Comparison of ENCODE assay signal across 8 mouse cellular contexts in the genomic region with DNA sequence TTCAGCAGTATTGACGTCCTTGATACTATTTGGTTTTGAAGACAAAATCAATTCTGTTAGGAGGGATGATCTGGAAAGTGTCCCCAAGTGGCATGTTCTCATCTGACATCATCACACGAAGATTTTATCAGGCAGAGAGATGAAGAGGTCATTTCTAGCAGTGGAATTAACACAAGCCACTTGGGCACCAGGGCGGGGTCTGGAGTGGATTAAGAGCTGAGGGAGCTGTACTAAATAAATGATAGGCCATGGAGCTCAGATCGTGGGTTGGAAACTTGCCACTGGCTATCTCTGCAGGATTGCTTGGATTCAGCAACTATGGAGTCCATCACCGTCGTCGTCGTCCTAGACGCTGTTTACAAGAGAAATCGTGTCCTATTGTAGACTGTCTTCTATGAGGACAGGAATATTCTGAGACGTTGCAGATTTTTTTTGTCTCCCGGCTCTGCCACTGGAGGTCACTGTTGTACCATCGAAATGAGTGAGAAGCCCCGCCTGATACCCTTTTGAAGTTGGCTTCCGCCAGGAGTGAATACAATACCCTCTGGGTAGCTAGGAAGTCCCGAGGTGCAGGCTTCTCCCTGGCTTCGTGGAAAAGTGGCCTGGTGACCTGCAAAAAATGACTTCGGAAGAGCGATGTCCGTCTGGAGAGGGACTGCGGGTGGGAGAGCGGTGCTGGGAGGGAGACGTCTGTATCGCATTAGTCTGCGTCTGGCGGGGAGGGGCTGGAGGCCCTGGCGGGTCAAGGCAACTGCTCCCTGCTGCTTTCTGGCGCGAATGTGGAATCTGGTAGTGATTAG.
DNase-seq lines count a peak whose midpoint lies in the region; ATAC-seq and TF ChIP-seq lines count a peak whose summit lies in the region.

No protein-coding gene starts in this region.

- H3ac ChIP-seq in myocyte (ENCODE audit: control insufficient read depth, insufficient read length): no peak overlapping the region

- no peaks in the 10 kb centered on the region for H3K27me3 ChIP-seq in embryonic facial prominence, embryonic 14.5 days (replicated peaks; ENCODE audit: control insufficient read depth, insufficient read depth, low read length)
- H3K27me3 ChIP-seq in heart, embryonic 11.5 days (ENCODE audit: control insufficient read depth, insufficient read depth, low read length): no peaks in the 10 kb centered on the region
- H3K27me3 ChIP-seq in kidney, embryonic 16.5 days (ENCODE audit: insufficient read depth, low read length): no peaks in the 10 kb centered on the region
- H3K27me3 ChIP-seq in liver, adult 2 months (ENCODE audit: control insufficient read depth, insufficient read depth, low read length): no peaks in the 10 kb centered on the region
- no peaks in the 10 kb centered on the region for H3K27me3 ChIP-seq in myocyte (ENCODE audit: control insufficient read depth, insufficient read depth, insufficient read length)
- H3K27me3 ChIP-seq in splenic B cell, adult 2 months (ENCODE audit: control insufficient read depth, insufficient read depth, low read length, poor library complexity, severe bottlenecking): no peaks in the 10 kb centered on the region; the same call in 1 of the 2 replicates

- H3K79me2 ChIP-seq in liver, adult 2 months (ENCODE audit: control insufficient read depth, insufficient read depth, low read length): no peaks in the 10 kb centered on the region
- no peaks in the 10 kb centered on the region for H3K79me2 ChIP-seq in myocyte (ENCODE audit: control insufficient read depth, insufficient read depth)

- H3K4me1 ChIP-seq in embryonic facial prominence, embryonic 14.5 days (ENCODE audit: control insufficient read depth, insufficient read depth, low read length): peaks cover 10% of the 10 kb centered on the region
- peaks cover 5% of the 10 kb centered on the region for H3K4me1 ChIP-seq in heart, embryonic 11.5 days (ENCODE audit: control insufficient read depth, insufficient read depth, low read length)
- H3K4me1 ChIP-seq in kidney, embryonic 16.5 days (ENCODE audit: insufficient read depth, low read length): peaks cover 9% of the 10 kb centered on the region
- H3K4me1 ChIP-seq in liver, adult 2 months (ENCODE audit: control insufficient read depth, insufficient read depth, low read length): no peaks in the 10 kb centered on the region

- H3K36me3 ChIP-seq in embryonic facial prominence, embryonic 14.5 days (ENCODE audit: control insufficient read depth, insufficient read depth, low read length): no peaks in the 10 kb centered on the region
- no peaks in the 10 kb centered on the region for H3K36me3 ChIP-seq in heart, embryonic 11.5 days (ENCODE audit: control insufficient read depth, insufficient read depth, low read length)
- no peaks in the 10 kb centered on the region for H3K36me3 ChIP-seq in kidney, embryonic 16.5 days (ENCODE audit: insufficient read depth, low read length)
- H3K36me3 ChIP-seq in liver, adult 2 months (ENCODE audit: control insufficient read depth, insufficient read depth, low read length): no peaks in the 10 kb centered on the region
- no peaks in the 10 kb centered on the region for H3K36me3 ChIP-seq in myocyte (ENCODE audit: control insufficient read depth, insufficient read depth)
- H3K36me3 ChIP-seq in splenic B cell, adult 2 months (ENCODE audit: control insufficient read depth, insufficient read depth, low read length, poor library complexity, severe bottlenecking): no peaks in the 10 kb centered on the region

- H3K27ac ChIP-seq in embryonic facial prominence, embryonic 14.5 days (replicated peaks; ENCODE audit: low read depth, low read length): peak overlapping the region; percentile 92
- H3K27ac ChIP-seq in heart, embryonic 11.5 days (ENCODE audit: low read depth, low read length): peak overlapping the region; percentile 87
- H3K27ac ChIP-seq in kidney, embryonic 16.5 days (ENCODE audit: low read length): peak overlapping the region; percentile 88
- H3K27ac ChIP-seq in liver, adult 2 months (replicated peaks; ENCODE audit: insufficient read depth, low read depth, low read length): peak overlapping the region; percentile 27

- peak overlapping the region; percentile 64 for H3K9ac ChIP-seq in embryonic facial prominence, embryonic 14.5 days (ENCODE audit: low read depth, low read length)
- peak overlapping the region; percentile 76 for H3K9ac ChIP-seq in heart, embryonic 11.5 days (ENCODE audit: low read depth, low read length)
- peak overlapping the region; percentile 83 for H3K9ac ChIP-seq in kidney, embryonic 16.5 days (replicated peaks; ENCODE audit: low read length)
- peak overlapping the region; percentile 10; the same call in 1 of the 2 replicates for H3K9ac ChIP-seq in liver, adult 2 months (ENCODE audit: low read depth, low read length)

- no peak for TF ChIP-seq POLR2A in liver, adult 2 months (IDR thresholded peaks at IDR 0.05; ENCODE audit: extremely low read depth, insufficient read depth, low read length)
- no peak for TF ChIP-seq POLR2A in myocyte (IDR thresholded peaks at IDR 0.05; ENCODE audit: insufficient read length, low read depth)

- peak; percentile 92 for ATAC-seq in embryonic facial prominence, embryonic 14.5 days (ENCODE audit: low read depth)
- ATAC-seq in heart, embryonic 11.5 days (replicated peaks; ENCODE audit: insufficient number of reproducible peaks, low FRiP score, low TSS enrichment): peak; percentile 83
- ATAC-seq in kidney, embryonic 16.5 days (ENCODE audit: low FRiP score, low TSS enrichment): peak; percentile 93

- H3K9me3 ChIP-seq in embryonic facial prominence, embryonic 14.5 days (ENCODE audit: control insufficient read depth, low read length): no peaks in the 10 kb centered on the region
- H3K9me3 ChIP-seq in heart, embryonic 11.5 days (replicated peaks; ENCODE audit: control insufficient read depth, low read length): no peaks in the 10 kb centered on the region
- no peaks in the 10 kb centered on the region for H3K9me3 ChIP-seq in kidney, embryonic 16.5 days (ENCODE audit: low read length)

- peak; percentile 62 for TF ChIP-seq CTCF in liver, adult 2 months (IDR thresholded peaks at IDR 0.05; ENCODE audit: low read depth, low read length)

- peak overlapping the region; percentile 59 for H3K4me2 ChIP-seq in embryonic facial prominence, embryonic 14.5 days (ENCODE audit: low read depth, low read length)
- H3K4me2 ChIP-seq in heart, embryonic 11.5 days: peak overlapping the region; percentile 64
- H3K4me2 ChIP-seq in kidney, embryonic 16.5 days (replicated peaks; ENCODE audit: low read depth, low read length): peak overlapping the region; percentile 77
- H3K4me2 ChIP-seq in myocyte (ENCODE audit: low read depth): peak overlapping the region; percentile 79

- peak; percentile 96 for DNase-seq in 3T3-L1 (ENCODE audit: low read depth, low spot score)
- peak; percentile 86 to 89 for DNase-seq in adrenal gland, postnatal 36 days
- DNase-seq in embryonic facial prominence, embryonic 14.5 days (ENCODE audit: low spot score): peak; percentile 96
- peak; percentile 43 for DNase-seq in liver, adult 2 months (ENCODE audit: extremely low read depth, low read depth, low spot score)
- peak; percentile 85 for DNase-seq in splenic B cell, adult 2 months (ENCODE audit: low read depth, low spot score)

- peak overlapping the region; percentile 36 for H3K4me3 ChIP-seq in embryonic facial prominence, embryonic 14.5 days (ENCODE audit: low read depth, low read length)
- H3K4me3 ChIP-seq in heart, embryonic 11.5 days (ENCODE audit: low read depth, low read length): peak overlapping the region; percentile 45
- H3K4me3 ChIP-seq in kidney, embryonic 16.5 days (ENCODE audit: low read length): peak overlapping the region; percentile 55
- H3K4me3 ChIP-seq in liver, adult 2 months (ENCODE audit: insufficient read depth, low read depth, low read length): peak overlapping the region; percentile 5; the same call in 1 of the 2 replicates
- H3K4me3 ChIP-seq in myocyte: no peak overlapping the region

- 4% methylated on average over 28 of the region's 29 CpGs for WGBS in embryonic facial prominence, embryonic 14.5 days
- 6% methylated on average over 29 of the region's 29 CpGs for WGBS in heart, embryonic 11.5 days (ENCODE audit: insufficient replicate concordance)
- 6% methylated on average over 29 of the region's 29 CpGs for WGBS in kidney, embryonic 16.5 days
- WGBS in liver, adult 2 months: 7% methylated on average over 29 of the region's 29 CpGs

TF ChIP-seq in myocyte, 11 proteins besides CTCF, POLR2A, EP300 and RAD21:
- TF ChIP-seq TCF3 (IDR thresholded peaks at IDR 0.05; ENCODE audit: insufficient read length, low read depth) (no peak), POLR2AphosphoS2 (IDR thresholded peaks at IDR 0.05; ENCODE audit: insufficient read length, low read depth) (no peak), REST (IDR thresholded peaks at IDR 0.05; ENCODE audit: insufficient read depth, insufficient read length) (no peak), MYOD1 (IDR thresholded peaks at IDR 0.05; ENCODE audit: control insufficient read depth in 1 of 3, insufficient read length in 2 of 3, low read depth in 2 of 3) (no peak), E2F4 (IDR thresholded peaks at IDR 0.05; ENCODE audit: insufficient read depth) (no peak), SRF (IDR thresholded peaks at IDR 0.05; ENCODE audit: control insufficient read depth, insufficient read length, low read depth) (no peak), MAX (IDR thresholded peaks at IDR 0.05; ENCODE audit: low read depth) (no peak), TCF12 (IDR thresholded peaks at IDR 0.05; ENCODE audit: insufficient read depth, poor library complexity, severe bottlenecking) (no peak), MYOG (IDR thresholded peaks at IDR 0.05; ENCODE audit: control insufficient read depth in 1 of 3, insufficient read depth in 1 of 3, insufficient read length in 2 of 3, low read depth in 2 of 3) (no peak)

Comparison
In these comparisons a context has a peak if more than half of its experiments do, and no peak if none do; other contexts are left out.
1. DNase-seq: peak in every context shown above with its lines; median percentile 96 in 3T3-L1; 96 in embryonic facial prominence, embryonic 14.5 days; 88 in adrenal gland, postnatal 36 days; 85 in splenic B cell, adult 2 months; 43 in liver, adult 2 months.
2. H3K27ac ChIP-seq: peak in every context shown above with its lines; median percentile 92 in embryonic facial prominence, embryonic 14.5 days; 88 in kidney, embryonic 16.5 days; 87 in heart, embryonic 11.5 days; 27 in liver, adult 2 months.
3. H3K9ac ChIP-seq: peak in every context shown above with its lines; median percentile 83 in kidney, embryonic 16.5 days; 76 in heart, embryonic 11.5 days; 64 in embryonic facial prominence, embryonic 14.5 days; 10 in liver, adult 2 months.